In the genomic region with DNA sequence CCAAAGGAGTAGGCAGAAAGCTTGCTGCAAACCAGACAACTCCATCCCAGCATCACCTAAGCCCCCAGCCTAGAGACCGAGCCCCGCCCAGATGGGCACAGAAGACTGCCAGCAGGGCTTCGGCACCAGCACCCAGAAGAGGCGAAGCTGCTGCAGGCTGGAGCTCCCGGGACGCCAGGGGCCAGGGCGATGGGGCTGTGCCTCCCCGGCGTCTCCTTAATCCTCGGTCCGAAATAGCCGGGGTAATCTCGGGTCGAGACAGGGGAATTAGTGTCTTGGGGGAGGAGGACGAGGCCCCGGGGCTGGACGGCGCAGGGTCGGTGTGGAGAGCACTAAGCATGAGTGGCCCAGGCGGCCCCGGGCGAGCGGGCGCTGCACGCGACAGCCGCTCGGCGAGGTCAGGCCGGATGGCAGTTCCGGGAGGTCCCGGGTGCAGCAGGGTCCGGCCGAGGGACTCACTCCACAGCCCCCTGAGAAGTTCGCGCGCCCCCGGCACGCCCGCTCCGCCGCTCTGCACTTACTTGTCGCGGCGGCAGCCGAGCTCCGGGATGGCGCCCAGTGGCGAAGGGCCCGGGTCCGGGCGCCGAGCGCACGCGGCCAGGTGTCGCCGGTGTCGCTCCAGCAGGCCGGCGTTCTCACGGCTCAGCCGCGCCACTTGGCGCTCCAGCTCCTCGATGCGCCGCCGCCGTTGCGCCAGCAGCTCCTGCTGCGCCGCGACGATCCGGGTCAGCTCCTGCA, we compare ENCODE assay signal across 8 mouse cellular contexts. TPM values are rescaled to one million over a fixed set of nuclear protein-coding genes. Genes with fewer than 3 reads are reported as not detected.
DNase-seq lines count a peak whose midpoint lies in the region; ATAC-seq and TF ChIP-seq lines count a peak whose summit lies in the region.

No protein-coding gene starts in this region.

- H3K27me3 ChIP-seq in forebrain, embryonic 16.5 days (replicated peaks; ENCODE audit: control insufficient read depth, insufficient read depth, low read length), result 0 out of 2 replicates have a peak, but pooled peaks cover 3% of the 10 kb centered on the region
- peaks cover 8% of the 10 kb centered on the region; the same call in 1 of the 2 replicates for H3K27me3 ChIP-seq in kidney, postnatal 0 days (ENCODE audit: insufficient read depth, low read length)

- peak; percentile 3; the same call in 1 of the 2 replicates for ATAC-seq in forebrain, embryonic 16.5 days
- 0 out of 2 replicates have a peak, but pooled peaks have one; percentile 2 for ATAC-seq in kidney, postnatal 0 days (replicated peaks; ENCODE audit: low FRiP score, low read depth)
- no peak for ATAC-seq in erythroid progenitor cell, adult 5-6 weeks (replicated peaks; ENCODE audit: low FRiP score, poor library complexity, severe bottlenecking)

- WGBS in forebrain, embryonic 16.5 days, result under 1% methylated on average over 63 of the region's 76 CpGs
- WGBS in kidney, postnatal 0 days, result under 1% methylated on average over 73 of the region's 76 CpGs

- no peak overlapping the region for H3K27ac ChIP-seq in bone marrow macrophage, adult 2 months (ENCODE audit: insufficient read depth, low read depth, low read length)
- H3K27ac ChIP-seq in forebrain, embryonic 16.5 days (ENCODE audit: low read length), result peak overlapping the region; percentile 28; the same call in 1 of the 2 replicates
- no peak overlapping the region for H3K27ac ChIP-seq in kidney, postnatal 0 days

- no peaks in the 10 kb centered on the region for H3K36me3 ChIP-seq in forebrain, embryonic 16.5 days (ENCODE audit: control insufficient read depth, insufficient read depth)
- H3K36me3 ChIP-seq in kidney, postnatal 0 days (ENCODE audit: insufficient read depth, low read length), result no peaks in the 10 kb centered on the region

- H3K4me2 ChIP-seq in forebrain, embryonic 16.5 days (ENCODE audit: low read length), result peak overlapping the region; percentile 88
- H3K4me2 ChIP-seq in kidney, postnatal 0 days (ENCODE audit: low read length), result peak overlapping the region; percentile 78

- peak overlapping the region; percentile 73 for H3K9ac ChIP-seq in forebrain, embryonic 16.5 days (replicated peaks; ENCODE audit: low read depth, low read length)
- peak overlapping the region; percentile 67 for H3K9ac ChIP-seq in kidney, postnatal 0 days (ENCODE audit: low read depth, low read length)

- peaks cover 6% of the 10 kb centered on the region; the same call in 1 of the 2 replicates for H3K9me3 ChIP-seq in forebrain, embryonic 16.5 days (ENCODE audit: control insufficient read depth, low read length)
- H3K9me3 ChIP-seq in kidney, postnatal 0 days (replicated peaks; ENCODE audit: low read length), result no peaks in the 10 kb centered on the region

- TF ChIP-seq CTCF in bone marrow macrophage, adult 2 months (IDR thresholded peaks at IDR 0.05; ENCODE audit: low read depth, low read length), result no peak
- 0 out of 2 replicates have a peak, but pooled peaks have one; percentile 1 for TF ChIP-seq CTCF in kidney, postnatal 0 days (IDR thresholded peaks at IDR 0.05; ENCODE audit: low read depth)

- H3K4me3 ChIP-seq in bone marrow macrophage, adult 2 months (ENCODE audit: insufficient read depth, low read length), result peak overlapping the region; percentile 61
- peak overlapping the region; percentile 72 for H3K4me3 ChIP-seq in forebrain, embryonic 16.5 days (replicated peaks; ENCODE audit: low read length)
- peak overlapping the region; percentile 56 for H3K4me3 ChIP-seq in kidney, postnatal 0 days (replicated peaks; ENCODE audit: low read depth, low read length)

- H3K4me1 ChIP-seq in bone marrow macrophage, adult 2 months (ENCODE audit: control insufficient read depth, insufficient read depth, low read length), result no peaks in the 10 kb centered on the region
- peaks cover 16% of the 10 kb centered on the region for H3K4me1 ChIP-seq in forebrain, embryonic 16.5 days (replicated peaks; ENCODE audit: control insufficient read depth, insufficient read depth, low read length)
- peaks cover 7% of the 10 kb centered on the region; the same call in 1 of the 2 replicates for H3K4me1 ChIP-seq in kidney, postnatal 0 days (replicated peaks; ENCODE audit: insufficient read depth, low read length)

- TF ChIP-seq POLR2A in bone marrow macrophage, adult 2 months (IDR thresholded peaks at IDR 0.05; ENCODE audit: borderline replicate concordance, low read depth, low read length), result no peak

- peak; percentile 14 for DNase-seq in ovary, postnatal 10 days (ENCODE audit: low spot score)
- no peak for DNase-seq in ovary, adult 18-20 months (ENCODE audit: low spot score)
- peak; percentile 29 for DNase-seq in kidney, postnatal 0 days (ENCODE audit: low spot score)
- peak; percentile 36 for DNase-seq in lung, postnatal 10 days
- peak; percentile 42 to 51 for DNase-seq in right cerebral cortex, postnatal 10 days (ENCODE audit: low spot score in 2 of 2)

RNA-seq across cellular contexts. Expression of gene Iqsec1, which starts 0.8 kb away (rescaled TPM):
- polyA plus RNA-seq in bone marrow macrophage, adult 2 months (2012; ENCODE audit: insufficient read depth, insufficient read length, missing spikeins), result 38.2 and 43.8 TPM in 2 replicates
- 13.2 and 15.1 TPM in 2 replicates for polyA plus RNA-seq in forebrain, embryonic 16.5 days (2015; fragmentation: Nextera tagmentation; extraction: Ambion mirVana)
- 12.3 and 14.0 TPM in 2 replicates for polyA plus RNA-seq in kidney, postnatal 0 days (2015; fragmentation: Nextera tagmentation; extraction: Ambion mirVana)
- total RNA-seq in erythroid progenitor cell, adult 5-6 weeks (2015; ENCODE audit: low replicate concordance), result 88.0 and 89.4 TPM in 2 replicates
- 23.0 and 41.4 TPM in 2 replicates for total RNA-seq in erythroid progenitor cell, adult 5-6 weeks (2017; ENCODE audit: low replicate concordance)
